Mouse (Mus musculus): ENCODE measurements around the gene Kcnb1.

- no peak for TF ChIP-seq CTCF (IDR thresholded peaks at IDR 0.05; ENCODE audit: low read depth)
- TF ChIP-seq EP300 (IDR thresholded peaks at IDR 0.05; ENCODE audit: low read depth): no peak
These were observed 33.7 kb downstream of the Kcnb1 start for GRCm38 (mm10) chr2:167156118-167156715.
